Mouse (Mus musculus) heart, embryonic 11.5 days (tissue): ENCODE measurements around the gene Polr1a. TPM values are rescaled to one million over a fixed set of nuclear protein-coding genes. Genes with fewer than 3 reads are reported as not detected.

Source experiments
- ATAC-seq: fragments of 200-750 bp; cut with Nextera tagmentation; replicated peaks from 2 replicates; pipeline ENCODE4 v1.8.0; 2017; ENCODE audit warnings: moderate library complexity; ENCODE audit not compliant: insufficient number of reproducible peaks, low FRiP score, low TSS enrichment
- H3K27ac ChIP-seq: fragments of 300-500 bp; sonication (generic); 2 replicates; pipeline ENCODE4 v1.5.1; 2014; ENCODE audit warnings: mild to moderate bottlenecking, low read depth, low read length
- H3K27me3 ChIP-seq: fragments of 300-500 bp; sonication (generic); 2 replicates; pipeline ENCODE4 v1.6.1; 2014; ENCODE audit warnings: mild to moderate bottlenecking, low read length, mixed read lengths; ENCODE audit not compliant: control insufficient read depth, insufficient read depth
- H3K36me3 ChIP-seq: fragments of 300-500 bp; sonication (generic); 2 replicates; pipeline ENCODE4 v1.6.1; 2014; ENCODE audit warnings: mild to moderate bottlenecking, low read length, moderate library complexity, mixed read lengths; ENCODE audit not compliant: control insufficient read depth, insufficient read depth
- H3K4me1 ChIP-seq: fragments of 300-500 bp; sonication (generic); 2 replicates; pipeline ENCODE4 v1.6.1; 2014; ENCODE audit warnings: low read length; ENCODE audit not compliant: control insufficient read depth, insufficient read depth
- H3K4me2 ChIP-seq: fragments of 300-500 bp; sonication (generic); 2 replicates; pipeline ENCODE4 v1.6.1; 2014; ENCODE audit warnings: mild to moderate bottlenecking, moderate library complexity
- H3K4me3 ChIP-seq: fragments of 300-500 bp; sonication (generic); 2 replicates; pipeline ENCODE4 v1.5.1; 2014; ENCODE audit warnings: low read depth, low read length
- H3K9ac ChIP-seq: fragments of 300-500 bp; sonication (generic); 2 replicates; pipeline ENCODE4 v1.6.1; 2014; ENCODE audit warnings: mild to moderate bottlenecking, low read depth, low read length, moderate library complexity
- H3K9me3 ChIP-seq: fragments of 300-500 bp; sonication (generic); replicated peaks from 2 replicates; pipeline ENCODE4 v1.6.1; 2016; ENCODE audit warnings: low read length; ENCODE audit not compliant: control insufficient read depth
- WGBS: fragments of 180-500 bp; shearing (Covaris S2); extraction: QIAGEN DNeasy Blood & Tissue Kit; methylation state at CpG from one replicate; pipeline ENCODE4 v1.1.7; 2014; ENCODE audit not compliant: insufficient replicate concordance; 5-methylcytosine and 5-hydroxymethylcytosine counted together
- polyA plus RNA-seq: library from polyadenylated mRNA; unstranded; fragments of >200 nt; fragmentation: Nextera tagmentation; extraction: Ambion mirVana; gene quantifications from 2 replicates; pipeline ENCODE4 v1.2.1, GENCODE M21; 2014

Gene Polr1a
- polyA plus RNA-seq, 1 experiment from 2014 or later = 21.4 TPM

- H3K27me3 ChIP-seq = no peaks in the 10 kb centered on the region
- no peak overlapping the region for H3K4me2 ChIP-seq
- no peak overlapping the region for H3K4me3 ChIP-seq
- H3K36me3 ChIP-seq = no peaks in the 10 kb centered on the region
- H3K9me3 ChIP-seq = no peaks in the 10 kb centered on the region
- peaks cover 20% of the 10 kb centered on the region for H3K4me1 ChIP-seq
- WGBS = 84% methylated on average over 3 of the region's 3 CpGs
- H3K9ac ChIP-seq = no peak overlapping the region
- H3K27ac ChIP-seq = no peak overlapping the region
- no peak for ATAC-seq
Measured at GRCm38 (mm10) chr6:71995081-71995480, 86.2 kb downstream of the Polr1a start.

GRCm38 (mm10) chr6:71997215-71997614, 88.4 kb downstream of the Polr1a start:
- H3K4me1 ChIP-seq = peaks cover under 1% of the 10 kb centered on the region; the same call in 1 of the 2 replicates
- H3K9me3 ChIP-seq = no peaks in the 10 kb centered on the region
- no peaks in the 10 kb centered on the region for H3K36me3 ChIP-seq
- no peak overlapping the region for H3K4me2 ChIP-seq
- no peaks in the 10 kb centered on the region for H3K27me3 ChIP-seq
- no peak overlapping the region for H3K4me3 ChIP-seq
- H3K9ac ChIP-seq = no peak overlapping the region
- ATAC-seq = no peak
- WGBS = 74% methylated on average over 1 of the region's 1 CpGs
- no peak overlapping the region for H3K27ac ChIP-seq

- H3K36me3 ChIP-seq = no peaks in the 10 kb centered on the region
- WGBS = 83% methylated on average over 11 of the region's 11 CpGs
- H3K27me3 ChIP-seq = no peaks in the 10 kb centered on the region
- no peaks in the 10 kb centered on the region for H3K9me3 ChIP-seq
- no peak overlapping the region for H3K4me3 ChIP-seq
- no peak for ATAC-seq
- no peak overlapping the region for H3K27ac ChIP-seq
- no peak overlapping the region for H3K4me2 ChIP-seq
- no peaks in the 10 kb centered on the region for H3K4me1 ChIP-seq
- H3K9ac ChIP-seq = no peak overlapping the region
Measured at GRCm38 (mm10) chr6:71999917-72000512, 91.2 kb downstream of the Polr1a start.

- Histone ChIP-seq H3K9me3 (no peaks in the 10 kb centered on the region), H3K36me3 (no peaks in the 10 kb centered on the region), H3K9ac (no peak overlapping the region), H3K27me3 (no peaks in the 10 kb centered on the region), H3K4me1 (no peaks in the 10 kb centered on the region), H3K4me3 (no peak overlapping the region), H3K27ac (no peak overlapping the region), H3K4me2 (no peak overlapping the region)
- no peak for ATAC-seq
- 60% methylated on average over 5 of the region's 5 CpGs for WGBS
Measured at GRCm38 (mm10) chr6:72001220-72001777, 92.4 kb downstream of the Polr1a start.

- H3K4me1 ChIP-seq = no peaks in the 10 kb centered on the region
- no peak overlapping the region for H3K4me3 ChIP-seq
- no peak for ATAC-seq
- 57% methylated on average over 3 of the region's 3 CpGs for WGBS
- no peak overlapping the region for H3K27ac ChIP-seq
- no peaks in the 10 kb centered on the region for H3K9me3 ChIP-seq
- H3K4me2 ChIP-seq = no peak overlapping the region
- no peaks in the 10 kb centered on the region for H3K36me3 ChIP-seq
- no peaks in the 10 kb centered on the region for H3K27me3 ChIP-seq
- H3K9ac ChIP-seq = no peak overlapping the region
Measured at GRCm38 (mm10) chr6:72007411-72008212, 98.8 kb downstream of the Polr1a start.

GRCm38 (mm10) chr6:72008213-72008655, 99.4 kb downstream of the Polr1a start:
- H3K36me3 ChIP-seq = no peaks in the 10 kb centered on the region
- no peak overlapping the region for H3K9ac ChIP-seq
- no peaks in the 10 kb centered on the region for H3K4me1 ChIP-seq
- H3K9me3 ChIP-seq = no peaks in the 10 kb centered on the region
- H3K4me2 ChIP-seq = no peak overlapping the region
- WGBS = 88% methylated on average over 4 of the region's 4 CpGs
- no peak for ATAC-seq
- no peak overlapping the region for H3K27ac ChIP-seq
- H3K4me3 ChIP-seq = no peak overlapping the region
- no peaks in the 10 kb centered on the region for H3K27me3 ChIP-seq

- Histone ChIP-seq H3K9ac (no peak overlapping the region), H3K36me3 (no peaks in the 10 kb centered on the region), H3K4me2 (no peak overlapping the region), H3K27me3 (no peaks in the 10 kb centered on the region), H3K4me1 (no peaks in the 10 kb centered on the region), H3K27ac (no peak overlapping the region), H3K4me3 (no peak overlapping the region), H3K9me3 (no peaks in the 10 kb centered on the region)
- WGBS = 83% methylated on average over 1 of the region's 1 CpGs
- ATAC-seq = no peak
Measured at GRCm38 (mm10) chr6:72009454-72009853, 100.6 kb downstream of the Polr1a start.

- 62% methylated on average over 4 of the region's 4 CpGs for WGBS
- no peak overlapping the region for H3K9ac ChIP-seq
- no peaks in the 10 kb centered on the region for H3K27me3 ChIP-seq
- no peak overlapping the region for H3K4me2 ChIP-seq
- no peak overlapping the region for H3K4me3 ChIP-seq
- ATAC-seq = no peak
- H3K27ac ChIP-seq = no peak overlapping the region
- H3K36me3 ChIP-seq = no peaks in the 10 kb centered on the region
- H3K9me3 ChIP-seq = no peaks in the 10 kb centered on the region
- no peaks in the 10 kb centered on the region for H3K4me1 ChIP-seq
Measured at GRCm38 (mm10) chr6:72014033-72014432, 105.2 kb downstream of the Polr1a start.
